ENCODE assay signal across 9 mouse cellular contexts in the genomic region with DNA sequence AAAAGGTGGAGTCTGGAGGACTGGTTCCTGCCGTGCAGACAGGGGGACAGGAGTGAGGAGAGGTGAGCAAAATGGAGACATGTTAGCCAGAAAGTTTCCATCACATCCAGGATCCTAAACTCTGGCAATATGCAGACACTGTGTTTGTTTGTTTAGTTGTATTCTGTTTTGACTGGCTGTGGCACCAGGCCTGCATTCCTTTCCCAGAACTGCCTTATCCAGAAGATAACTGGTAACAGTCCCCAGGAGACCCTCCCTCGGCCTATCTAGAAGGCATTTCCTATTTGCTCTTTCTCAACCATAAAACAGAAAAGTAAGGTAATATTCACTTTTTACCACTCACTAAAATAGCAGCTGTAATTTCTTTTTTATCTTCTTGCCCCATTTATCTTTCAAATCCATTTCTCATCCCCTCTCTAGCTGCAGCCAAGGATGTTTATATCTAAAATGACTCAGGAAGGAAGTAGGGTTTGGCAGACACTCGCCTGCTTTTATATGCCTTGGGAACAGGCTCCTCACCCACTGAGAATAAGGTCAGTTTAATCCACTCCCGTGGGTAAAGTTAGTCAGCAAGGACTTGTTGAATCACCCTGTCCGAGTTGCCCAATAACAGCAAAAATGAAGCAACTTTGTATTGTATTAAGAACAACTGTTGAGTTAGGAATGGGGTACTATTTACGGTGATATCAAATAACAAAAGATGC.
DNase-seq lines count a peak whose midpoint lies in the region; ATAC-seq and TF ChIP-seq lines count a peak whose summit lies in the region.
"Had no signal": no experiment of that assay in that cellular context is flagged by ENCODE, and none has a peak within 500 bp of the region (broad histone marks: within the 10 kb centered on the region; RNA-seq: fewer than 3 reads in every experiment).

No protein-coding gene starts in this region.

- DNase-seq in gastrocnemius, adult 2 months: peak; percentile 24
- no peak for DNase-seq in gastrocnemius, postnatal 25 days
- DNase-seq in adrenal gland, postnatal 36 days: peak; percentile 65 to 73
- peak; percentile 43 for DNase-seq in heart, postnatal 0 days (ENCODE audit: low spot score)
- peak; percentile 50 for DNase-seq in lung, postnatal 14 days
- DNase-seq in natural killer cell, adult 2 months (ENCODE audit: low spot score in 2 of 2): no peak
- DNase-seq in hindbrain, embryonic 10.5 days (ENCODE audit: low spot score): no peak
- DNase-seq in frontal cortex, postnatal 10 days (ENCODE audit: low spot score in 2 of 2): no peak
- DNase-seq: liver had no signal

- intact Hi-C loops in gastrocnemius, adult 2 months (cut with DNase I): no loop called here

- ATAC-seq in heart, postnatal 0 days (ENCODE audit: insufficient read depth, low read depth): no peak

- TF ChIP-seq CTCF in gastrocnemius, adult 2 months (IDR thresholded peaks at IDR 0.05): no peak
- no peak for TF ChIP-seq CTCF in heart, postnatal 0 days (IDR thresholded peaks at IDR 0.05; ENCODE audit: low read depth)

- H3K36me3 ChIP-seq in heart, postnatal 0 days (replicated peaks; ENCODE audit: control insufficient read depth, insufficient read depth, low read length): no peaks in the 10 kb centered on the region
- H3K36me3 ChIP-seq in hindbrain, embryonic 10.5 days: no peaks in the 10 kb centered on the region

- WGBS in heart, postnatal 0 days: 39% methylated on average over 6 of the region's 6 CpGs
- 72% methylated on average over 6 of the region's 6 CpGs for WGBS in hindbrain, embryonic 10.5 days

- H3K27ac ChIP-seq in gastrocnemius, adult 2 months: peak overlapping the region; percentile 72
- H3K27ac ChIP-seq in heart, postnatal 0 days (ENCODE audit: low read depth): peak overlapping the region; percentile 53
- H3K27ac ChIP-seq in hindbrain, embryonic 10.5 days: no peak overlapping the region

- TF ChIP-seq EP300 in heart, postnatal 0 days (IDR thresholded peaks at IDR 0.05; ENCODE audit: low read depth): no peak

- H3K9ac ChIP-seq in heart, postnatal 0 days (replicated peaks; ENCODE audit: low read depth, low read length): no peak overlapping the region

- no peak overlapping the region for H3K4me3 ChIP-seq in gastrocnemius, adult 2 months
- no peak overlapping the region for H3K4me3 ChIP-seq in heart, postnatal 0 days (ENCODE audit: low read depth, low read length)
- H3K4me3 ChIP-seq in hindbrain, embryonic 10.5 days: no peak overlapping the region

- no peaks in the 10 kb centered on the region for H3K27me3 ChIP-seq in heart, postnatal 0 days (ENCODE audit: control insufficient read depth, insufficient read depth, low read length)
- no peaks in the 10 kb centered on the region for H3K27me3 ChIP-seq in hindbrain, embryonic 10.5 days (ENCODE audit: insufficient read depth, poor library complexity, severe bottlenecking)

- H3K4me1 ChIP-seq in heart, postnatal 0 days (ENCODE audit: control insufficient read depth, insufficient read depth): peaks cover 7% of the 10 kb centered on the region; the same call in 1 of the 2 replicates
- no peaks in the 10 kb centered on the region for H3K4me1 ChIP-seq in hindbrain, embryonic 10.5 days (replicated peaks)

- no peak overlapping the region for H3K4me2 ChIP-seq in heart, postnatal 0 days (ENCODE audit: low read depth, low read length)

- H3K9me3 ChIP-seq in heart, postnatal 0 days (replicated peaks; ENCODE audit: control insufficient read depth, low read length): no peaks in the 10 kb centered on the region
- no peaks in the 10 kb centered on the region for H3K9me3 ChIP-seq in hindbrain, embryonic 10.5 days

Comparison
In these comparisons a context has a peak if more than half of its experiments do, and no peak if none do; other contexts are left out.
1. DNase-seq: peak in gastrocnemius, adult 2 months (single experiment), adrenal gland, postnatal 36 days (2 of 2), heart, postnatal 0 days (single experiment) and lung, postnatal 14 days (single experiment); none in gastrocnemius, postnatal 25 days (single experiment), natural killer cell, adult 2 months (0 of 2), hindbrain, embryonic 10.5 days (single experiment) and frontal cortex, postnatal 10 days (0 of 2).